Mouse (Mus musculus) cerebellum, adult 2 months (tissue): ENCODE results near the gene Lrp1. TPM values are rescaled to one million over a fixed set of nuclear protein-coding genes. Genes with fewer than 3 reads are reported as not detected.

Experiments used
- DNase-seq, 2 experiments: peaks; one replicate each; pipeline ENCODE4 v3.0.0; 2021
- H3K27ac ChIP-seq: fragments of 200-500 bp; 2 replicates; pipeline ENCODE4 v1.5.1; 2012; ENCODE audit warnings: low read length, control low read depth, inconsistent platforms; ENCODE audit not compliant: insufficient read depth
- H3K27me3 ChIP-seq: fragments of 200-500 bp; 2 replicates; pipeline ENCODE4 v1.6.1; 2012; ENCODE audit warnings: inconsistent platforms, mild to moderate bottlenecking, low read length, moderate library complexity; ENCODE audit not compliant: control insufficient read depth, insufficient read depth
- H3K4me1 ChIP-seq: fragments of 200-500 bp; 2 replicates; pipeline ENCODE4 v1.6.1; 2011; ENCODE audit warnings: low read length; ENCODE audit not compliant: control insufficient read depth, insufficient read depth
- H3K4me3 ChIP-seq: fragments of 200-500 bp; replicated peaks from 2 replicates; pipeline ENCODE3; 2011; ENCODE audit warnings: mild to moderate bottlenecking, low read depth, low read length, control low read depth; ENCODE audit not compliant: insufficient read depth
- CTCF ChIP-seq: fragments of 200-500 bp; IDR thresholded peaks from 2 replicates; pipeline ENCODE4 v1.5.1; 2011; ENCODE audit warnings: low read depth, mild to moderate bottlenecking, control low read depth, low read length, moderate library complexity, borderline replicate concordance; ENCODE audit not compliant: insufficient read depth
- POLR2A ChIP-seq: fragments of 200-500 bp; IDR thresholded peaks from 2 replicates; pipeline ENCODE4 v1.6.1; 2011; ENCODE audit warnings: low read length, control low read depth, borderline replicate concordance; ENCODE audit not compliant: insufficient read depth
- WGBS: fragments of 180-500 bp; shearing (Covaris S2); methylation state at CpG from one replicate; pipeline ENCODE4 v1.1.7; 2018; 5-methylcytosine and 5-hydroxymethylcytosine counted together
- polyA plus RNA-seq: library from polyadenylated mRNA; depleted of rRNA; stranded (reverse); fragments of >200 nt; gene quantifications from 2 replicates; pipeline ENCODE4 v1.2.3, GENCODE M21; 2012

Gene Lrp1
- polyA plus RNA-seq, 1 experiment = 366 TPM

GRCm38 (mm10) chr10:127516576-127517260 lies 104.2 kb downstream of the Lrp1 start:
- no peak overlapping the region for H3K4me3 ChIP-seq
- WGBS = 39% methylated on average over 30 of the region's 30 CpGs
- peaks cover 16% of the 10 kb centered on the region for H3K4me1 ChIP-seq
- no peak overlapping the region for H3K27ac ChIP-seq
- no peaks in the 10 kb centered on the region for H3K27me3 ChIP-seq
- TF ChIP-seq POLR2A = no peak
- no peak for TF ChIP-seq CTCF
- DNase-seq = no peak

- no peak for DNase-seq
- Histone ChIP-seq H3K27me3 (no peaks in the 10 kb centered on the region), H3K4me3 (no peak overlapping the region), H3K4me1 (peaks cover 16% of the 10 kb centered on the region), H3K27ac (no peak overlapping the region)
- TF ChIP-seq CTCF (no peak), POLR2A (no peak)
- 58% methylated on average over 8 of the region's 8 CpGs for WGBS
Observed at GRCm38 (mm10) chr10:127515983-127516459, 104.9 kb downstream of the Lrp1 start.

GRCm38 (mm10) chr10:127515271-127515982 lies 105.5 kb downstream of the Lrp1 start:
- no peak for DNase-seq
- no peak for TF ChIP-seq CTCF
- TF ChIP-seq POLR2A = no peak
- H3K4me1 ChIP-seq = peaks cover 18% of the 10 kb centered on the region
- WGBS = 57% methylated on average over 9 of the region's 9 CpGs
- H3K27ac ChIP-seq = no peak overlapping the region
- no peak overlapping the region for H3K4me3 ChIP-seq
- no peaks in the 10 kb centered on the region for H3K27me3 ChIP-seq

GRCm38 (mm10) chr10:127514764-127515163 lies 106.2 kb downstream of the Lrp1 start, which contains the start of gene Ndufa4l2:
Gene Ndufa4l2 (plus strand): TSS chr10:127514967.
- Histone ChIP-seq H3K27ac (no peak within 1 kb of the TSS), H3K27me3 (no peaks in the 10 kb centered on the region), H3K4me1 (peaks cover 24% of the 10 kb centered on the region), H3K4me3 (no peak within 1 kb of the TSS)
- DNase-seq = no peak
- TF ChIP-seq CTCF (no peak), POLR2A (no peak)
- WGBS = 51% methylated on average over 6 of the region's 6 CpGs

- H3K27me3 ChIP-seq = no peaks in the 10 kb centered on the region
- peaks cover 25% of the 10 kb centered on the region for H3K4me1 ChIP-seq
- WGBS = 68% methylated on average over 13 of the region's 13 CpGs
- H3K4me3 ChIP-seq = no peak overlapping the region
- TF ChIP-seq POLR2A (no peak), CTCF (no peak)
- H3K27ac ChIP-seq = no peak overlapping the region
- no peak for DNase-seq
Observed at GRCm38 (mm10) chr10:127514111-127514698, 106.7 kb downstream of the Lrp1 start.

- no peak for TF ChIP-seq CTCF
- TF ChIP-seq POLR2A = no peak
- Histone ChIP-seq H3K4me3 (no peak overlapping the region), H3K27ac (no peak overlapping the region), H3K27me3 (no peaks in the 10 kb centered on the region), H3K4me1 (peaks cover 29% of the 10 kb centered on the region)
- DNase-seq = no peak
- WGBS = 26% methylated on average over 16 of the region's 16 CpGs
Observed at GRCm38 (mm10) chr10:127513501-127514091, 107.4 kb downstream of the Lrp1 start.

- peak overlapping the region; percentile 98 for H3K27ac ChIP-seq
- peaks cover 36% of the 10 kb centered on the region for H3K4me1 ChIP-seq
- WGBS = 1% methylated on average over 27 of the region's 27 CpGs
- peak overlapping the region; percentile 67 for H3K4me3 ChIP-seq
- no peaks in the 10 kb centered on the region for H3K27me3 ChIP-seq
- DNase-seq = peak; percentile 90 to 97
- TF ChIP-seq POLR2A = peak; percentile 43; the same call in 1 of the 2 replicates
- peak; percentile 99 for TF ChIP-seq CTCF
Observed at GRCm38 (mm10) chr10:127512813-127513212, 108.1 kb downstream of the Lrp1 start.

- DNase-seq = no peak
- peaks cover 38% of the 10 kb centered on the region for H3K4me1 ChIP-seq
- H3K27me3 ChIP-seq = no peaks in the 10 kb centered on the region
- under 1% methylated on average over 7 of the region's 7 CpGs for WGBS
- H3K4me3 ChIP-seq = peak overlapping the region; percentile 67
- 0 out of 2 replicates have a peak, but pooled peaks have one; percentile 29 for TF ChIP-seq POLR2A
- TF ChIP-seq CTCF = no peak
- peak overlapping the region; percentile 98 for H3K27ac ChIP-seq
Observed at GRCm38 (mm10) chr10:127512307-127512666, 108.7 kb downstream of the Lrp1 start.
